Mouse (Mus musculus): ENCODE results near the gene Syne1.

DNA sequence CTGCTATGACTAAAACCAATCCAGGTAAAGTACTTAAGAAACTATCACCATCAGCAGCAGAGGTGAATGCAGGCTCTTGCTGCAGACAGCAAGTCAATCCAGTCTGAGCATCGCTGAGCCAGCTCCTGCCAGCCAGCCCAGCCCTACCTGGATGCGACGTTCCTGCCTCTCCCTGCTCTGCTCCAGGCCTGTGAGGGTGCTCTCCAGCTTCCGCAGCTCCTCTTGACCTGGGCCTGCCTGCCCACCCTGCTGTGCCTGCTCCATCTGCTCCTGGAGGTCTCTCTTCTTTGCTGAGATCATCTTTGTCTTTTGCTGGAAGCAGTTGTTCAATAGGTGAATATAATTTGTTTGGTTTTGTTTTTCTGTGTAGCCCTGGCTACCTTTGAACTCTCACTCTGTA is 208.1 kb downstream of the Syne1 start:
- TF ChIP-seq CTCF (IDR thresholded peaks at IDR 0.05) (no peak), EP300 (IDR thresholded peaks at IDR 0.05) (no peak)
